In the genomic region with DNA sequence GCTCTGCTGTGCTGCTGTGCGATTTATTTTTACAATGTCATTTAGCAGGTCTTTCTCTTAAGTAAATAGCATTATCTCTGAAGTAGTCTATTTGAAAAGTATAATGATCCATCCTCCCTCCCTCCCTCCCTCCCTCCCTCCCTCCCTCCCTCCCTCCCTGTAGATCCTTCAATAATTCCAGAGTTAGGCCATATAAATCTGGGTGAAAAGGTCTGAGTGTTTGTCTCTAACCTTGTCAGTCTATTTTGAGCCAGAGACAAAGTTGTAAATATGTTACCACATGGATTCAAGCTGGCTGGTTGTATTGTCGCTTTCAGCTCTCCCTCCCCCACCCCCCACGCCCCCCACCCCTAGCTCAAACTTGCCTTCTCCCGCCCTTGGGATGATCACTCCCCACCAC, we compare ENCODE assay signal across 11 mouse cellular contexts.
A peak's percentile ranks its signal among the peaks of the same experiment; 100 is the strongest.
DNase-seq lines count a peak whose midpoint lies in the region; ATAC-seq and TF ChIP-seq lines count a peak whose summit lies in the region.
"Had no signal": no experiment of that assay in that cellular context is flagged by ENCODE, and none has a peak within 500 bp of the region (broad histone marks: within the 10 kb centered on the region; RNA-seq: fewer than 3 reads in every experiment).

No protein-coding gene starts in this region.

- peaks cover 43% of the 10 kb centered on the region for H3K4me1 ChIP-seq in heart, embryonic 12.5 days (replicated peaks)
- H3K4me1 ChIP-seq in kidney, postnatal 0 days (replicated peaks; ENCODE audit: insufficient read depth, low read length): peaks cover 17% of the 10 kb centered on the region
- peaks cover 4 to 23% of the 10 kb centered on the region in 2 experiments; a peak in 2 of 4 replicates for H3K4me1 ChIP-seq in ES-E14 (ENCODE audit: control insufficient read depth in 2 of 2, insufficient read depth in 2 of 2, low read length in 2 of 2, poor library complexity in 1 of 2)
- H3K4me1 ChIP-seq in intestine, postnatal 0 days (replicated peaks; ENCODE audit: control insufficient read depth, insufficient read depth, low read length): peaks cover 5% of the 10 kb centered on the region

- H3K9ac ChIP-seq in heart, embryonic 12.5 days: peak overlapping the region; percentile 57; the same call in 1 of the 2 replicates
- H3K9ac ChIP-seq in kidney, postnatal 0 days (ENCODE audit: low read depth, low read length): peak overlapping the region; percentile 27; the same call in 1 of the 2 replicates
- H3K9ac ChIP-seq in ES-E14 (ENCODE audit: insufficient read depth, low read depth, low read length, poor library complexity, severe bottlenecking): 0 out of 2 replicates have a peak overlapping the region, but pooled peaks have one; percentile 18
- H3K9ac ChIP-seq in intestine, postnatal 0 days (ENCODE audit: low read depth, low read length): no peak overlapping the region

- H3K4me3 ChIP-seq in heart, embryonic 12.5 days: no peak overlapping the region
- 0 out of 2 replicates have a peak overlapping the region, but pooled peaks have one; percentile 11 for H3K4me3 ChIP-seq in kidney, postnatal 0 days (replicated peaks; ENCODE audit: low read depth, low read length)
- H3K4me3 ChIP-seq in ES-E14 (ENCODE audit: insufficient read depth in 1 of 2, low read depth in 1 of 2, low read length in 2 of 2, poor library complexity in 1 of 2, severe bottlenecking in 1 of 2): peak overlapping the region; percentile 27 to 42; a peak in 2 of 4 replicates
- H3K4me3 ChIP-seq in intestine, postnatal 0 days (ENCODE audit: low read depth, low read length): no peak overlapping the region

- no peak for TF ChIP-seq CTCF in kidney, postnatal 0 days (IDR thresholded peaks at IDR 0.05; ENCODE audit: low read depth)
- no peak for TF ChIP-seq CTCF in intestine, postnatal 0 days (IDR thresholded peaks at IDR 0.05; ENCODE audit: low read depth)

- DNase-seq in heart, adult 18-20 months: no peak
- DNase-seq in kidney, postnatal 0 days (ENCODE audit: low spot score): no peak
- DNase-seq in kidney, adult 8-10 months: no peak
- no peak for DNase-seq in ES-E14 (ENCODE audit: low read depth, low spot score)
- no peak for DNase-seq in embryo, embryonic 10 days (ENCODE audit: low spot score)
- no peak for DNase-seq in layer of hippocampus, adult 18-20 months (ENCODE audit: low spot score in 2 of 2)
- DNase-seq: cerebellum, adult 18-20 months; kidney, adult 18-20 months; thymus, postnatal 14 days had no signal

- 23% methylated on average over 4 of the region's 4 CpGs for WGBS in heart, embryonic 12.5 days
- WGBS in kidney, postnatal 0 days: 12% methylated on average over 4 of the region's 4 CpGs
- 20% methylated on average over 4 of the region's 4 CpGs for WGBS in intestine, postnatal 0 days

- 0 out of 2 replicates have a peak, but pooled peaks cover 2% of the 10 kb centered on the region for H3K36me3 ChIP-seq in heart, embryonic 12.5 days
- H3K36me3 ChIP-seq in kidney, postnatal 0 days (ENCODE audit: insufficient read depth, low read length): no peaks in the 10 kb centered on the region
- H3K36me3 ChIP-seq in ES-E14 (ENCODE audit: control insufficient read depth, insufficient read depth, low read length, poor library complexity, severe bottlenecking): no peaks in the 10 kb centered on the region
- H3K36me3 ChIP-seq in intestine, postnatal 0 days (ENCODE audit: control insufficient read depth, insufficient read depth): no peaks in the 10 kb centered on the region

- no peaks in the 10 kb centered on the region for H3K9me3 ChIP-seq in heart, embryonic 12.5 days (replicated peaks)
- H3K9me3 ChIP-seq in kidney, postnatal 0 days (replicated peaks; ENCODE audit: low read length): no peaks in the 10 kb centered on the region
- no peaks in the 10 kb centered on the region for H3K9me3 ChIP-seq in ES-E14 (ENCODE audit: control insufficient read depth, insufficient read depth, low read depth, low read length)
- no peaks in the 10 kb centered on the region for H3K9me3 ChIP-seq in intestine, postnatal 0 days (ENCODE audit: control insufficient read depth)

- H3K4me2 ChIP-seq in heart, embryonic 12.5 days: peak overlapping the region; percentile 54
- peak overlapping the region; percentile 35 for H3K4me2 ChIP-seq in kidney, postnatal 0 days (ENCODE audit: low read length)
- H3K4me2 ChIP-seq in intestine, postnatal 0 days (replicated peaks; ENCODE audit: low read depth): no peak overlapping the region

- no peak for ATAC-seq in heart, embryonic 12.5 days (ENCODE audit: insufficient number of reproducible peaks, low FRiP score)
- no peak for ATAC-seq in kidney, postnatal 0 days (replicated peaks; ENCODE audit: low FRiP score, low read depth)
- ATAC-seq in intestine, postnatal 0 days: peak; percentile 56

- H3K27me3 ChIP-seq in heart, embryonic 12.5 days (replicated peaks): no peaks in the 10 kb centered on the region
- no peaks in the 10 kb centered on the region for H3K27me3 ChIP-seq in kidney, postnatal 0 days (ENCODE audit: insufficient read depth, low read length)
- no peaks in the 10 kb centered on the region for H3K27me3 ChIP-seq in intestine, postnatal 0 days (replicated peaks; ENCODE audit: control insufficient read depth, insufficient read depth, low read length)

- peak overlapping the region; percentile 50 for H3K27ac ChIP-seq in heart, embryonic 12.5 days (ENCODE audit: poor library complexity, severe bottlenecking)
- H3K27ac ChIP-seq in kidney, postnatal 0 days: peak overlapping the region; percentile 78
- H3K27ac ChIP-seq in ES-E14 (ENCODE audit: insufficient read depth, low read depth, low read length, poor library complexity, severe bottlenecking): peak overlapping the region; percentile 89
- no peak overlapping the region for H3K27ac ChIP-seq in intestine, postnatal 0 days (ENCODE audit: low read depth, low read length)

- in situ Hi-C loops in ES-E14 (cut with MboI; ENCODE audit: low sequenced_read_pairs in 2 of 2, unreplicated experiment in 2 of 2): no loop called here

TF ChIP-seq in ES-E14, 5 proteins besides CTCF, POLR2A, EP300 and RAD21:
- no peak for TF ChIP-seq MAFK (IDR thresholded peaks at IDR 0.05; ENCODE audit: insufficient read depth, low read depth, low read length)
- no peak for TF ChIP-seq CHD2 (IDR thresholded peaks at IDR 0.05; ENCODE audit: low read depth, low read length)
- TF ChIP-seq ZC3H11A (IDR thresholded peaks at IDR 0.05; ENCODE audit: borderline replicate concordance, low read depth, low read length): no peak
- TF ChIP-seq HCFC1 (IDR thresholded peaks at IDR 0.05; ENCODE audit: borderline replicate concordance, insufficient read depth, low read length): no peak
- no peak for TF ChIP-seq ZNF384 (IDR thresholded peaks at IDR 0.05; ENCODE audit: low read depth, low read length)

Comparison
In these comparisons a context has a peak if more than half of its experiments do, and no peak if none do; other contexts are left out.
1. H3K4me3 ChIP-seq: peak in kidney, postnatal 0 days (single experiment) and ES-E14 (2 of 2); none in heart, embryonic 12.5 days (single experiment) and intestine, postnatal 0 days (single experiment).